Mouse (Mus musculus): ENCODE results near the gene Btaf1. TPM values are rescaled to one million over a fixed set of nuclear protein-coding genes. Genes with fewer than 3 reads are reported as not detected.
"Not testable (repeated sequence)": the region's sequence is repeated elsewhere in the genome, so short reads cannot be mapped to it uniquely, and the experiment has no call there.

Gene Btaf1
- polyA plus RNA-seq, 1 experiment from 2014 or later, result 16.6 TPM

DNA sequence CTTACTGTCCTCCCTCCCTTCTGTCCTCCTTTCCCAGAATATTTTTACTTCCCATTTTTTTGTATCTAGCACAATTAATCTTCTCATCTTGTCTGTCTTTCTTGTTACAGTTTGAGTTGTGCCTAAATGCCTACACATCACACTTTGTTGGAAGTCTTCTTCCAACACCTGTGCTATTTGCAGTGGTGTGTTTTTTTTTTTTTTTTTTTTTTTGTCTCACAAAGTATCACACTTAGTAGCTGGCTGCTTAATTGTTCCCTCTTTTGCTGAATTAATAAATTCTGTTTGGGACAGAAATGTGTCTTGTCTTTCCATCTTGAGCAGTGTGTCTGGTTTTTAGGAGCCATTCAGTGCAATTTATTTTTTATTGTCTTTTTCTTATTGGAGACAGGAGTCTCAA, 3.9 kb downstream of the Btaf1 start:
- Histone ChIP-seq H3K4me1 (peaks cover 17% of the 10 kb centered on the region), H3K36me3 (replicated peaks) (0 out of 2 replicates have a peak, but pooled peaks cover 7% of the 10 kb centered on the region), H3K27me3 (replicated peaks; ENCODE audit: low read depth, poor library complexity, severe bottlenecking) (no peaks in the 10 kb centered on the region), H3K9me3 (no peaks in the 10 kb centered on the region), H3K4me3 (no peak overlapping the region), H3K27ac (replicated peaks) (no peak overlapping the region)
- no peak for DNase-seq (ENCODE audit: low spot score)

- Histone ChIP-seq H3K4me1 (peaks cover 7% of the 10 kb centered on the region), H3K27ac (replicated peaks) (no peak overlapping the region), H3K9me3 (no peaks in the 10 kb centered on the region), H3K27me3 (replicated peaks; ENCODE audit: low read depth, poor library complexity, severe bottlenecking) (no peaks in the 10 kb centered on the region), H3K4me3 (no peak overlapping the region), H3K36me3 (replicated peaks) (peaks cover 20% of the 10 kb centered on the region; the same call in 1 of the 2 replicates)
- no peak for DNase-seq (ENCODE audit: low spot score)
Observed at GRCm38 (mm10) chr19:36932097-36932496, 6.2 kb downstream of the Btaf1 start.

GRCm38 (mm10) chr19:36932613-36933012, 6.7 kb downstream of the Btaf1 start:
- no peak for DNase-seq (ENCODE audit: low spot score)
- H3K27me3 ChIP-seq (replicated peaks; ENCODE audit: low read depth, poor library complexity, severe bottlenecking), result no peaks in the 10 kb centered on the region
- H3K27ac ChIP-seq (replicated peaks), result no peak overlapping the region
- H3K36me3 ChIP-seq (replicated peaks), result peaks cover 20% of the 10 kb centered on the region; the same call in 1 of the 2 replicates
- no peak overlapping the region for H3K4me3 ChIP-seq
- H3K9me3 ChIP-seq, result no peaks in the 10 kb centered on the region
- WGBS, result 92% methylated on average over 2 of the region's 2 CpGs
- peaks cover 1% of the 10 kb centered on the region for H3K4me1 ChIP-seq

DNA sequence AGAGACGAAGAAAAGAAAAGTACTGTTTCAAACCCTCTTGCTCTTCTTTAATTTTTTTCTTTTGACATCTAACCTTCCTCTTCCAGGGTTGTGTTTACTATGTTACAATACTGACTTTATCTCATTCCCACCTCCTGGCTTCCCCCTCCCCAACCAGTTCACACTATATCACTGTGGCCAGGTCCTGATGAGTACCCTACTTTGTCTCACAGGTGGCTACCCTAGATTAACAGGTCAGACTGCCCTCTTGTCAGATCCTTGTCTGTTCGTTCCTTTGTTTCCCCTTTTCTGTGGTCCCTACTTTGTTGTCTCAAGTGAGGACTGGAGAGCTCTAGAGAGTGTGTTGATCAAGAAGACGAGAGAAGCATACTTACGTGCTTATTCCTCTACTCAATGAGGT, 10.4 kb downstream of the Btaf1 start:
- Histone ChIP-seq H3K36me3 (replicated peaks) (peaks cover 16% of the 10 kb centered on the region; the same call in 1 of the 2 replicates), H3K27me3 (replicated peaks; ENCODE audit: low read depth, poor library complexity, severe bottlenecking) (no peaks in the 10 kb centered on the region), H3K4me1 (no peaks in the 10 kb centered on the region), H3K9me3 (no peaks in the 10 kb centered on the region), H3K27ac (replicated peaks) (no peak overlapping the region), H3K4me3 (no peak overlapping the region)
- WGBS, result 90% methylated on average over 4 of the region's 4 CpGs
- no peak for DNase-seq (ENCODE audit: low spot score)

- H3K27ac ChIP-seq (replicated peaks), result no peak overlapping the region
- no peak overlapping the region for H3K4me3 ChIP-seq
- H3K27me3 ChIP-seq (replicated peaks; ENCODE audit: low read depth, poor library complexity, severe bottlenecking), result no peaks in the 10 kb centered on the region
- H3K9me3 ChIP-seq, result no peaks in the 10 kb centered on the region
- H3K36me3 ChIP-seq (replicated peaks), result peaks cover 13% of the 10 kb centered on the region; the same call in 1 of the 2 replicates
- no peaks in the 10 kb centered on the region for H3K4me1 ChIP-seq
- no peak for DNase-seq (ENCODE audit: low spot score)
Observed at GRCm38 (mm10) chr19:36938008-36938407, 12.1 kb downstream of the Btaf1 start.

- DNase-seq (ENCODE audit: low spot score), result no peak
- Histone ChIP-seq H3K36me3 (replicated peaks) (peaks cover 19% of the 10 kb centered on the region), H3K4me3 (no peak overlapping the region), H3K4me1 (no peaks in the 10 kb centered on the region), H3K27ac (replicated peaks) (no peak overlapping the region), H3K9me3 (no peaks in the 10 kb centered on the region), H3K27me3 (replicated peaks; ENCODE audit: low read depth, poor library complexity, severe bottlenecking) (no peaks in the 10 kb centered on the region)
- WGBS, result 90% methylated on average over 1 of the region's 1 CpGs
Observed at GRCm38 (mm10) chr19:36940064-36940463, 14.2 kb downstream of the Btaf1 start.

DNA sequence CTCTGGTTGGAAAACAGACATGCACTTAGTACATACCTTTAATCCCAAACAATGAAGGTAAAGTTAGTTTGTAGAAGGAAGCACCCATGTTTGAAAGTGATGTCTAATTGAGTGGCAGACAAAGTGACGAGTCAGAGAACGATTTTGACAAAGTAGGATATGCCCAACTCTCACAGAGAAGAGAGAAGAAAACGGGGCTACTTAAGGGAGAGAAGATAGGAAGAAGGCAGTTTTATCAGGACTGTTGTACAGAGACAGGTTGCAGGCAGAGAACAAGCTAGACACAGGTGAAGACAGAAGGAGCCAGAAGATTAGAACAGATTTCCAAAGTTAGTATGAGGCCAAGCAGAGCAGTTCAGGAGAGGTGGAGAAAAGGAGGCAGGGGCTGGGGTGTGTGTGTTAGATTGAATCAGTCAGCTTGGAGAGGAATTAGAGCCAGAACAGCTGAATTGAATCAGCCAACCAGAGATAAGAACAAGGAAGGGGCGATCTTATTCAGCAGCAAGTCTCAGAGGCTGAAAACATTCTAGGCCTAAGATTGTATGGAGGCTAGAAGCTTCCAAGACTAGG, 27.8 kb downstream of the Btaf1 start:
- WGBS, result 70% methylated on average over 4 of the region's 4 CpGs
- H3K27me3 ChIP-seq (replicated peaks; ENCODE audit: low read depth, poor library complexity, severe bottlenecking), result no peaks in the 10 kb centered on the region
- no peaks in the 10 kb centered on the region for H3K9me3 ChIP-seq
- DNase-seq (ENCODE audit: low spot score), result no peak
- H3K4me1 ChIP-seq, result no peaks in the 10 kb centered on the region
- H3K27ac ChIP-seq (replicated peaks), result no peak overlapping the region
- H3K4me3 ChIP-seq, result no peak overlapping the region
- peaks cover 41% of the 10 kb centered on the region for H3K36me3 ChIP-seq (replicated peaks)

GRCm38 (mm10) chr19:36958331-36958730, 32.5 kb downstream of the Btaf1 start:
- Histone ChIP-seq H3K4me1 (no peaks in the 10 kb centered on the region), H3K36me3 (replicated peaks) (peaks cover 75% of the 10 kb centered on the region), H3K27ac (replicated peaks) (no peak overlapping the region), H3K9me3 (no peaks in the 10 kb centered on the region), H3K27me3 (replicated peaks; ENCODE audit: low read depth, poor library complexity, severe bottlenecking) (no peaks in the 10 kb centered on the region), H3K4me3 (no peak overlapping the region)
- WGBS, result 89% methylated on average over 4 of the region's 4 CpGs
- DNase-seq (ENCODE audit: low spot score), result no peak

DNA sequence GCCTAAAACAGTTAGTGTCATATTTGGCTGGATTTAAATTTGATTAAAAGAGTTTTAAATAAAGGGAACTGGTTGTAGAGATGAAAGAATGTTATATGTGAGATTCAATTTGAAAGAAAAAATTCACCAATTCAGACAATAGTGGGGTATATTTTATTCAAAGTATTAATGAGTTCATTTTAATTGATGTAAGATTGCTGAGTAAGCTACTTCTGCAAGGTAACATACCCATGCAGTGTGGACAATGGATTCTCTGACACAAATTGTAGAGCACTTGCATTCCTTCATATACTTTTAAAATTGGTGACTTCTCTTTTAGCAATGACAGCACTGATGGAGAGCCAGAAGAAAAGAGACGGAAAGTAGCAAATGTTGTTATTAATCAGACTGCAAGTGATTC, 35.4 kb downstream of the Btaf1 start:
- Histone ChIP-seq H3K27me3 (replicated peaks; ENCODE audit: low read depth, poor library complexity, severe bottlenecking) (no peaks in the 10 kb centered on the region), H3K4me1 (no peaks in the 10 kb centered on the region), H3K9me3 (no peaks in the 10 kb centered on the region), H3K36me3 (replicated peaks) (peaks cover 96% of the 10 kb centered on the region), H3K4me3 (no peak overlapping the region), H3K27ac (replicated peaks) (no peak overlapping the region)
- WGBS, result 94% methylated on average over 1 of the region's 1 CpGs
- DNase-seq (ENCODE audit: low spot score), result no peak

DNA sequence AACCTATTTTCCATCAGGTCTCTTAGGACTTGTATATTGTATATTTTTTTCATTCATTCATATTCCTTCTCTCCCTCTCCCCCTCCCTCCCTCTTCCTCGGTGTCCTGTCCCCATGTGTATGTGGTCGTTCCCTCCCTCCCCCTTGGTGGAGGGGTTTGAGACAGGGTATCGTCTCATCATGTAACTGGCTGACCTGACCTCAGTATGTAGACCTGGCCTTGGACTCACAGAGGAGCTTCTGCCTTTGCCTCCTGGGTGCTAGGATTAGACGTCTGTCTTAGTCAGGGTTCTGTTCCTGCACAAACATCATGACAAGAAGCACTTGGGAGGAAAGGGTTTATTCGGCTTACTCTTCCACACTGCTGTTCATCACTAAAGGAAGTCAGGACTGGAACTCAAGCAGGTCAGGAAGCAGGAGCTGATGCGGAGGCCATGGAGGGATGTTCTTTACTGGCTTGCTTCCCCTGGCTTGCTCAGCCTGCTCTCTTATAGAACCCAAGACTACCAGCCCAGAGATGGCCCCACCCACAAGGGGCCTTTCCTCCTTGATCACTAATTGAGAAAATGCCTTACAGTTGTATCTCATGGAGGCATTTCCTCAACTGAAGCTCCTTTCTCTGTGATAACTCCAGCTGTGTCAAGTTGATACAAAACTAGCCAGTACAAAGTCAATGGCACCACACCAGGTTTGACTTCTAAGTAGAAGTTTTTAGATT, 36.8 kb downstream of the Btaf1 start:
- not testable (repeated sequence) for H3K27me3 ChIP-seq (replicated peaks; ENCODE audit: low read depth, poor library complexity, severe bottlenecking); H3K27ac ChIP-seq (replicated peaks); H3K4me1 ChIP-seq; H3K4me3 ChIP-seq; H3K9me3 ChIP-seq; DNase-seq (ENCODE audit: low spot score)
- H3K36me3 ChIP-seq (replicated peaks), result peaks cover 95% of the 10 kb centered on the region
- WGBS, result 88% methylated on average over 6 of the region's 6 CpGs

DNA sequence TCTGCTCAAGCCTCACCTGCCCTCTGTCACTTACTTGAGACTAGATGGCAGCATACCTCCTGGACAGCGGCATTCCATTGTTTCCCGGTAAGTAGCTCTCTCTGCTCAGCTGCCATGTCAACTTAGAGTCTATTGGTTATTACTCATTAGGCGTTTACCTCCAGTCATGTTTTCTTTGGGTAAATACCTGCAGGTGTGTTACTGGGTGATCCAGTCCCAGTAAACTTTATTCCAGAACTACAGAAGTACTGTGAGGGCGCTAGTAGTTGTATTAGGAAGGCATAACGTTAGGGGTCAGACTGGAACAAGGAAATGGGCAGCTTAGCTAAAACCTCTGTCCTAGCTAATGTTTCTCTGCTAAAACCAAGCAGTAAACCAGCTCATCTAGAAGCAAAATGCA, 78.7 kb downstream of the Btaf1 start:
- H3K9me3 ChIP-seq, result no peaks in the 10 kb centered on the region
- H3K36me3 ChIP-seq (replicated peaks), result peaks cover 92% of the 10 kb centered on the region
- no peak for DNase-seq (ENCODE audit: low spot score)
- H3K4me1 ChIP-seq, result no peaks in the 10 kb centered on the region
- no peak overlapping the region for H3K4me3 ChIP-seq
- no peaks in the 10 kb centered on the region for H3K27me3 ChIP-seq (replicated peaks; ENCODE audit: low read depth, poor library complexity, severe bottlenecking)
- no peak overlapping the region for H3K27ac ChIP-seq (replicated peaks)
- WGBS, result 90% methylated on average over 5 of the region's 5 CpGs

DNA sequence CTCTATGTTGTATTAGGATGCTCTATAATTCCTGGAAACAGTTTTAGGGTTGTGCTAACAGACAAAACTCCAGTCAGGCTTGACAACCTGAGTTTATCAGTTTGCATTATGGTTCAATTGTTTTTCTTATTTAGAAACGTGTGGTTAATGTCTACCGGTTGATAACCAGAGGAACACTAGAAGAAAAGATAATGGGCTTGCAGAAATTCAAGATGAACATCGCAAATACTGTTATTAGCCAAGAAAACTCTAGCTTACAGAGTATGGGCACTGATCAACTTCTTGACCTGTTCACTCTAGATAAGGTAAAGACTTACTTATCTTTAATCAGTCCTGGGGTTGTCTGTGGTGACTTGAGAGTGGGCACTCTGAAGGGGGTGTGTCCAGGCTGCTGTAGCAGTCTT, 84.0 kb downstream of the Btaf1 start:
- Histone ChIP-seq H3K36me3 (replicated peaks) (peaks cover 98% of the 10 kb centered on the region), H3K27me3 (replicated peaks; ENCODE audit: low read depth, poor library complexity, severe bottlenecking) (no peaks in the 10 kb centered on the region), H3K4me1 (no peaks in the 10 kb centered on the region), H3K4me3 (no peak overlapping the region), H3K9me3 (no peaks in the 10 kb centered on the region), H3K27ac (replicated peaks) (no peak overlapping the region)
- DNase-seq (ENCODE audit: low spot score), result no peak
- 94% methylated on average over 3 of the region's 3 CpGs for WGBS

DNA sequence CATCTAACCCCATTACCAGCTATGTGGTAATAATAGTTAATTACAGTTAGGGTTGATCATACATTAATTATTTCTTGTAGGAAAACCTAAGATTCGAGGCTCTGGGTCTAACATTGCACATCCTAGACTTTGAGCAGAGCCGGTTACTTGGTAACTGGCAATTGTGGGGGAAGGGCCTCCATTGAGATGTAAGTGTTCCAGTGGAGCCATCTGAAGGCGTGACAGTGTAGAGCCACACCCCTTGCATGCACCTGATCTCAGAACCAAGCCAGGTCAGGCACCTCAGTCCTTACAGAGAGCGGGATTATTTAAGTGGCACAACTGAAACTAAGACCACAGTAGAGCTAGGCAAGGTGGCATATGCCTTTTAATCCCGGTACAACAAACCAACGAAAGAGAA, 87.6 kb downstream of the Btaf1 start:
- no peaks in the 10 kb centered on the region for H3K27me3 ChIP-seq (replicated peaks; ENCODE audit: low read depth, poor library complexity, severe bottlenecking)
- peaks cover 4% of the 10 kb centered on the region for H3K4me1 ChIP-seq
- H3K4me3 ChIP-seq, result no peak overlapping the region
- WGBS, result 96% methylated on average over 6 of the region's 6 CpGs
- peaks cover 16% of the 10 kb centered on the region; the same call in 1 of the 2 replicates for H3K9me3 ChIP-seq
- peaks cover 64% of the 10 kb centered on the region for H3K36me3 ChIP-seq (replicated peaks)
- no peak overlapping the region for H3K27ac ChIP-seq (replicated peaks)
- no peak for DNase-seq (ENCODE audit: low spot score)
